Mouse (Mus musculus): Measurements from ENCODE around the gene Pex1.
"Not testable (repeated sequence)": the region's sequence is repeated elsewhere in the genome, so short reads cannot be mapped to it uniquely, and the experiment has no call there.

The Pex1 gene

GRCm38 (mm10) chr5:3646539-3646938 is 50.7 kb downstream of the Pex1 start:
- no peak for DNase-seq

DNA sequence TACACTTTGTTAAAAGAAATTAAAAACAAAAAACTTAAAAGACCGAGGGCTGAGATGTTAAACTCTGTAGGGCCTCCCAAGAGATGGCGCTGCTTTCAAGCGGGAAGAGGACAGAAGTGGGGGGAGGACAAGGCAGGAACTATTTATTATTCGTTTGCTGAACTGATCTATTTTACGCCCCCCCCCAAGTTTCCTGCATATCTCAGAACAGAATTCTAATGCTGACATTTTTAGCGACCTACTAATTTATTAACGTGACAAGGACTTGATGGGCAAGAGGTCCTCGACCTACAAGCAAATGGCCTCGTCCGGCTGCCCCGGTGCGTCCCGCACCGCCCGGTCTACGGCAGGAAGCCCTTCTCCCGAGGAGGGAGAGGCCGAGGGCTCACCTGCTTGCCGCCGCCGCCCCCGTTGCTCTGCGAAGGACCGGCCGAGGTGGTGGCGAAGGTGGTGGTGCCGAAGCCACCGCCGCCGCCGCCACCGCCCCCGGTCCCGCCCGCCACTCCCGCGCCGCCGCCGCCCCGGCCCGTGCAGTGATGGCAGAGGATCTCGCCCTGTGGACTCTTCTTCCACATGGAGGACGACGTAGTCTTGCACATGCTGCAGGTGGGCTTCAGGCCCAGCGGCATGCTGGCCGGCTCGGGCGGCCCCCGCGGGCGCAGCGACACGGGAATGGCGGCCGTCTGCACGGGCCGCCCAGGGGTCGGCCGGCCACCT is 51.3 kb downstream of the Pex1 start:
- DNase-seq, result peak; percentile 27 to 66

DNA sequence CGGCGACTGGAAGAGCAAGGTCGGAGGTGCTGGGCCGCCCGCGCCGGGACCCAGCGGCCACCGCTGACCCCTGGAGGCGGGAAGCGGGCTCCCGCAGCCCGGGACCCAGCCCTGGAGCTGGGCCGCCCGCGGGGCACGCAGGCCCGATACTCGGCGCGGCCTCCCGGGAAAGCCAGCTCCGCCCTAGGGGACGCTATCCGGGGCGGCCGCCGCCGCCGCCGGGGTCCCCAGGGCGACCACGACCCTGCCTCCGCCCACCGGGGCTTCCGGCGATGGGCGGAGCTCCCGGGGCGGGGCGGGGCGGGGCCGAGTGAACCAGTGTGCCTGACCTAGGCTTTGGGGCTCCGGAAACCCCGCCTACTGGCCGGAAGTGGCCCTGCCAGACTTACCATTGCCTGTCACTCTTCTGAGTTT is 51.8 kb downstream of the Pex1 start:
- DNase-seq, result peak; percentile 91 to 96

GRCm38 (mm10) chr5:3648206-3648848 is 52.5 kb downstream of the Pex1 start:
- no peak for DNase-seq

- DNase-seq, result no peak
These were observed 53.0 kb downstream of the Pex1 start for GRCm38 (mm10) chr5:3648849-3649210.

- DNase-seq, result no peak
These were observed 55.0 kb downstream of the Pex1 start, which contains the start of gene Tmbim7 for GRCm38 (mm10) chr5:3650881-3651280. TSS of gene Tmbim7 (plus strand) at chr5:3651181.

DNA sequence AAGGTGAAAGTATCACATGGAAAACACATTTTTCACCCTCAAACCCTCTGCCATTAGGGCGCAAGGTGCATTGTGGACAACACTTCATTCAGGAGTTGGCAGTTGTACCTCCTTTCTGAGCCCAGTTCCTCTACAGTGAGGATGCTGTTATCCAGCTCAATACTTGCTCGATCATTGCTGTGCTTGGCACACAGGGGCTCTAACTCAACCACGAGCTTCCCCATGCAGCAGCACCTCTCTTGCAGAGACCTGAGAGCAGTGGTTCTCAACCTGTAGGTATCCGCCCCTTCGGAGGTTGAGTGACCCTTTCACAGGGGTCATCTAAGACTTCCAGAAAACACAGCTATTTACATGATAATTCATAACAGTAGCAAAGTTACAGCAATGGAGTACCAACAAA is 55.8 kb downstream of the Pex1 start:
- no peak for DNase-seq

GRCm38 (mm10) chr5:3652903-3653575 is 57.2 kb downstream of the Pex1 start:
- not testable (repeated sequence) for DNase-seq

DNA sequence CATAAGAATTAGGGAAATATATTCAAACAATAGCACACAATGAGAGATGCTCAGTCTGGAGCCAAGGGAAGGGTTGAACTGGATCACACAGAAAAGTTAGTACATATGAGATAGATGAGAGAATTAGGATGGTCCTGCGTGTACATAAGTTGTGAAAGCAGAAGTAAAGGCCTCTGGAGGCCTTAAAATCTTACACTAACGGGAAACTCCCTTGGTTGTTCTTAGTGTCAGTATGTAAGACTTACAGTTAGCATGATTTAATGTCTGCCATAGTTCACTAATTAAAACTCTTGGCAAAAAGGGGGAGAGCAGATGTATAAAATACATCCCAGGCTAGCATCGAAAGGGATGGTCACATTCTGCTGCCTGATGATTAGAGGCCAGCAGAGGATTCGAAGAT is 57.9 kb downstream of the Pex1 start:
- DNase-seq, result no peak

GRCm38 (mm10) chr5:3657085-3657484 is 61.2 kb downstream of the Pex1 start, which contains the start of gene Gatad1:
TSS of gene Gatad1 (minus strand) at chr5:3657185.
- DNase-seq, result no peak

DNA sequence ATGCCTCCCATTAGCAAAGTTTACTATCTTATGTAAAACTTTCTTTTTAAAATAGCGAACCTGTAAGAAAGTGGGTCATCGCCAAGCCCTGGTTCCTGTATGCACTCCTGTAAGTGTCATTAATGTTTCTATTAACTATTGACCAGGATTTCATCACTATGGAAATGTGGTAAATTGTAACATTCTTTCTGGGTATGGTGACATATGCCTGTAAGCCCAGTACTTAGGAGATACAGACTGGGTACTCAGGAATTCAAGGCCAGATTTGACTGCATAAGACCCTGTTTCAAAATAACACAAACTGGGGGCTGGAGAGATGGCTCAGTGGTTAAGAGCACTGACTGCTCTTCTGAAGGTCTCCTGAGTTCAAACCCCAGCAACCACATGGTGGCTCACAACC is 69.4 kb downstream of the Pex1 start:
- no peak for DNase-seq

DNA sequence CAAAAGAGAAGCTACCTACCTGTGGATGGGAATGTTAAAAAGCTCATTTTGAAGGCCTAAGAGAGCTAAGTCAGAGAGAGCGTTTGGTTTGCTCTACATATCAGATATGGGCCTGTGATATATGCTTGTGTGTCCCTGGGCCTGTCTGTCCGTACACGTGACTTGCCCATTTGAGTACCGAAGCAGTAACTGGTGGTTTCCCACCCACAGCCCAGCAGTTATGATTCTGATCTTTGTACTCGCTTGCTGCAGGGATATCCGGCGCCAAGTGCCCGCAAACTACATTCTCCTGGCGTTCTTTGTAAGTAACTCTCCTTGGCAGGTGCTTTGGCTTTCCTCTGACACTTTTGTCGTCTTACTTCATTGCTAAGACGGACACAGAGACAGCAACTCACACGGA is 70.7 kb downstream of the Pex1 start:
- DNase-seq, result no peak

DNA sequence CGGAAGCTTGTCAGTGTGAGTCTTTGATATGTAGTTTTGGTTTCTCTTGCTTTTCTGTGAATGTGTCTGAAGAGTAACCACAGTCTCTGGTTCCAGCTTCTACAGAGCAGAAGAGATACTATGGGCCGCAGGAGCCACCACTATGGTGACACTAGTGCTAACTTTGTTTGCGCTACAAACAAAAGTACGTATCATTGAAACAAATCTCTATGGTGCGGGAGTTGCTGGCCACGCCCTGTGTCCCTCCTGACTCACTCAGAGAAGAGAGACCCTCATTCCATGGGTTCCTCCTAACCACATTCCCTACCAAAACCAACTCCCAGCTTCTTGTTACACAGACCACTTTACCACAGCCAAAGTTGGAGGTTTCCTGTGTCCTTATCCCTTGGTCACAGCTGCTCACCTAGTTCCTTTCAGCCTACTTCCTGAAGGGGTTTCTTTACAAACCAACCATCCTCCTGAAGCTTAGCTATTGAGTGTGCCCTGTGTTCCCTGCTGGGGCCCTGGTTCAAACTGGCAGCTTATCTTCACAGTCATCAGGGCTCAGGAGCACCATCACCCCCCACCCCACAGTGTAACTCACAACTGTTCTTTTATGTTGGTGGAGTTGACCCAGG is 74.2 kb downstream of the Pex1 start:
- DNase-seq, result no peak
